Mouse (Mus musculus) lung, embryonic 14.5 days (tissue): ENCODE measurements around the gene Hormad1. TPM values are rescaled to one million over a fixed set of nuclear protein-coding genes. Genes with fewer than 3 reads are reported as not detected.
A peak's percentile ranks its signal among the peaks of the same experiment; 100 is the strongest.

Experiments
- ATAC-seq: fragments of 200-750 bp; cut with Nextera tagmentation; 2 replicates; pipeline ENCODE4 v1.8.0; 2017; ENCODE audit warnings: mild to moderate bottlenecking, moderate TSS enrichment, moderate library complexity; ENCODE audit not compliant: insufficient read depth
- DNase-seq: peaks from one replicate; pipeline ENCODE4 v3.0.0-alpha.2; 2015
- H3K27ac ChIP-seq: fragments of 300-500 bp; sonication (generic); 2 replicates; pipeline ENCODE4 v1.5.1; 2014; ENCODE audit warnings: low read depth, mild to moderate bottlenecking, moderate library complexity
- H3K27me3 ChIP-seq: fragments of 300-500 bp; sonication (generic); 2 replicates; pipeline ENCODE4 v1.6.1; 2014; ENCODE audit warnings: low read length, control low read depth; ENCODE audit not compliant: insufficient read depth
- H3K36me3 ChIP-seq: fragments of 300-500 bp; sonication (generic); 2 replicates; pipeline ENCODE4 v1.6.1; 2014; ENCODE audit warnings: control low read depth; ENCODE audit not compliant: insufficient read depth
- H3K4me1 ChIP-seq: fragments of 300-500 bp; sonication (generic); 2 replicates; pipeline ENCODE4 v1.6.1; 2014; ENCODE audit warnings: antibody characterized with exemption, control low read depth; ENCODE audit not compliant: insufficient read depth
- H3K4me2 ChIP-seq: fragments of 300-500 bp; sonication (generic); 2 replicates; pipeline ENCODE4 v1.6.1; 2014; ENCODE audit warnings: mild to moderate bottlenecking
- H3K4me3 ChIP-seq: fragments of 300-500 bp; sonication (generic); 2 replicates; pipeline ENCODE4 v1.5.1; 2014; ENCODE audit warnings: low read depth, low read length
- H3K9ac ChIP-seq: fragments of 300-500 bp; sonication (generic); 2 replicates; pipeline ENCODE4 v1.6.1; 2014
- H3K9me3 ChIP-seq: fragments of 300-500 bp; sonication (generic); 2 replicates; pipeline ENCODE4 v1.6.1; 2016; ENCODE audit warnings: low read depth, low read length, control low read depth
- CTCF ChIP-seq: IDR thresholded peaks from 2 replicates; pipeline ENCODE4 v1.5.1; 2016; ENCODE audit warnings: antibody characterized with exemption, low read depth
- WGBS: fragments of 180-500 bp; shearing (Covaris S2); extraction: QIAGEN DNeasy Blood & Tissue Kit; methylation state at CpG from one replicate; pipeline ENCODE4 v1.1.7; 2014; 5-methylcytosine and 5-hydroxymethylcytosine counted together
- polyA plus RNA-seq: library from polyadenylated mRNA; unstranded; fragments of >200 nt; fragmentation: Nextera tagmentation; extraction: Ambion mirVana; gene quantifications from 2 replicates; pipeline ENCODE4 v1.2.1, GENCODE M21; 2014

The Hormad1 gene
- polyA plus RNA-seq, result 0.14 TPM in 1 of 2 replicates, not detected in the other

DNA sequence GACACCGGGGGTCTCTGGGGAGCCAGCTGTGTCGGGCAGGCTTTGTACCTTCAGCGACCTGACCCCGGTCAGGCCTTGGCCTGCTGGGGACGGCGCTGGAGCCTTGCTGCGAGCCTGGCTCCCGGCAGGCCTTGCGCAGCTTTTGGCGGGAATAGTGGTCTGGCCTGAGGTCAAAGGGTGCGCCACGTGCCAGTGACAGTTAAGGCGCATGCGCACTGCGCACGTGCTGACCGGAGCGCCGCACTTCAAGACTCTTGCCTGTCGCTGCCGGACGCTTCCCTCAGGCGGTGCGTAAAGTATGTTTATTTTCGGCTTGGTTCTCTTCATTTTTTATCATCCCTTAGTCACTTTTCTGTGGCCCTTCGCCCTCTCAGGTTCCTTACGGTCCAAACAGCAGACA, at the start of gene Hormad1:
Gene Hormad1 (plus strand): TSS at position 241 of the 400 bp plus-strand sequence.
- H3K27me3 ChIP-seq, result no peaks in the 10 kb centered on the region
- no peak for TF ChIP-seq CTCF
- DNase-seq (no peak), ATAC-seq (no peak)
- H3K36me3 ChIP-seq, result no peaks in the 10 kb centered on the region
- H3K4me3 ChIP-seq, result no peak within 1 kb of the TSS
- H3K4me1 ChIP-seq, result no peaks in the 10 kb centered on the region
- H3K9me3 ChIP-seq, result no peaks in the 10 kb centered on the region
- no peak within 1 kb of the TSS for H3K27ac ChIP-seq
- H3K4me2 ChIP-seq, result no peak within 1 kb of the TSS
- H3K9ac ChIP-seq, result no peak within 1 kb of the TSS
- WGBS, result 85% methylated on average over 27 of the region's 27 CpGs

DNA sequence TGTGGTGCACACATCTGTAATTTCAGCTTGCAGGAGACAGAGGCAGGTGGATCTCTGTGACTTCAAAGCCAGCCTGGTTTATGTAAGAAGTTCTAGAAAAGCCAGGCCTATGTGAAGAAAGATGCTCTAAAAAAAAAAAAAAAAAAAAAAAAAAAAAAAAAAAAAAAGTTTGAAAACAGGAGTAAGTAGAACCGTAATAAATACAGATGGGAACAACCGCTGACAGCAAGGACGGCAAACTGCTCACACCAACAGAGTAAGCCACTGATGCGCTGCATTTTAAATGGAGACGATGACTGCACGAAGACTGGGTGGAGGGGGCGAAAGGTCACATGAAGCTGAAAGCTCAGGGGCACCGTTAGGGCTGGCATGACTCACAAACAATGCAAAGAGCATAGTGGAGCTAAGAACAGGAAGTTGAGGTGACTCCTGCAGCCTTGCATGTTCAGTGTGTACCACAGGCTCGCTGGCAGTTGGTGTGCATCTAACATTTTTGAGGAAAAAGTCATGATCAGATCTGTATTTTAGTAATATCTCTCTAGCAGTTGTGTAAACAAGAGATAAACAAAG, 47.8 kb upstream of the Hormad1 start:
- TF ChIP-seq CTCF, result no peak
- WGBS, result 78% methylated on average over 9 of the region's 9 CpGs

DNA sequence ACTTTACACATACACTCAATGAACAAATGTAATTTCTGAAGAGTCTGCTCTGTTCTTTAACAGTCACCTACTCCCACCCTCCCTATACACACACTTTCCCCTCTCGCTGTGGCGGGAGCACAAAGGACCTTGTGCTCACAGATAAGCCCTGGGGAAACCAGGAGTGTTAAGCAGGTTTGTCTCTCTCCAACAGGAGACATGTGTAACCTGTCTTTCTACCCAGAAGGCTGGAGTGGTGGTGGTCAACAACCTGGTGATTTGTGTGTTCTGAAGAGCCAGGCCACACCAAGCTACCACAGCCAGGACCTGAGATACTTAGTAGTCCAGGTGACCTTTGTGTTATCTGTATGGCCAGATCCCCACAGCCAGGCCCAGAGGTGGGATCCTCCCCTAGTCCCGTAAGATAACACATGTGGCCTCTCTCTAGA, 42.8 kb upstream of the Hormad1 start:
- WGBS, result 74% methylated on average over 3 of the region's 3 CpGs
- Histone ChIP-seq H3K4me3 (no peak overlapping the region), H3K27me3 (no peaks in the 10 kb centered on the region), H3K36me3 (no peaks in the 10 kb centered on the region), H3K4me2 (no peak overlapping the region), H3K27ac (peak overlapping the region; percentile 26; the same call in 1 of the 2 replicates), H3K9me3 (no peaks in the 10 kb centered on the region), H3K4me1 (no peaks in the 10 kb centered on the region), H3K9ac (no peak overlapping the region)
- DNase-seq (no peak), ATAC-seq (0 out of 2 replicates have a peak, but pooled peaks have one; percentile 73)
- TF ChIP-seq CTCF, result no peak

More for the DNA sequence above, 47.8 kb upstream of the Hormad1 start:
- Histone ChIP-seq H3K27me3 (no peaks in the 10 kb centered on the region), H3K27ac (no peak overlapping the region), H3K9ac (no peak overlapping the region), H3K9me3 (no peaks in the 10 kb centered on the region), H3K36me3 (no peaks in the 10 kb centered on the region), H3K4me3 (no peak overlapping the region), H3K4me2 (no peak overlapping the region), H3K4me1 (no peaks in the 10 kb centered on the region)
- DNase-seq, result no peak
- no peak for ATAC-seq

DNA sequence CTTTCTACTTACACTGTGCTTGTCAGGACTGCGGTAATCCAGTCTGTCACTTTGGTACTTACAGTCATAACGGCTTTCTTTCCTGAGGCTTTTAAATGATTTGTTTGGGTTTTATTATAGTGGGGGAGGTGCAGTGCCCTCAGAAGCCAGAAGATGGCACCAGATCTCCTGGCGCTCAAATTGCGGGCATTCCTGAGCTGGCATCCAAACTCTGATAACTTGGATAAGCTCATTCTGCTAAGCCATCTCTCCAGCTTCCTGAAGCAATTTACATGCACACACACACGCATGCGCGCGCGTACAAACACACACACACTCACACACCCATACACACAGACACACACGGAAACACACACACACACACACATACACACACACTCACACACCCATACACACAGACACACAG, 42.0 kb upstream of the Hormad1 start:
- Histone ChIP-seq H3K27ac (no peak overlapping the region; the same call in 1 of the 2 replicates), H3K4me1 (no peaks in the 10 kb centered on the region), H3K4me3 (no peak overlapping the region), H3K36me3 (no peaks in the 10 kb centered on the region), H3K9me3 (no peaks in the 10 kb centered on the region), H3K27me3 (no peaks in the 10 kb centered on the region), H3K9ac (no peak overlapping the region), H3K4me2 (no peak overlapping the region)
- peak; percentile 53; the same call in 1 of the 2 replicates for ATAC-seq
- peak; percentile 91 for DNase-seq
- 19% methylated on average over 10 of the region's 10 CpGs for WGBS
- TF ChIP-seq CTCF, result peak; percentile 89

DNA sequence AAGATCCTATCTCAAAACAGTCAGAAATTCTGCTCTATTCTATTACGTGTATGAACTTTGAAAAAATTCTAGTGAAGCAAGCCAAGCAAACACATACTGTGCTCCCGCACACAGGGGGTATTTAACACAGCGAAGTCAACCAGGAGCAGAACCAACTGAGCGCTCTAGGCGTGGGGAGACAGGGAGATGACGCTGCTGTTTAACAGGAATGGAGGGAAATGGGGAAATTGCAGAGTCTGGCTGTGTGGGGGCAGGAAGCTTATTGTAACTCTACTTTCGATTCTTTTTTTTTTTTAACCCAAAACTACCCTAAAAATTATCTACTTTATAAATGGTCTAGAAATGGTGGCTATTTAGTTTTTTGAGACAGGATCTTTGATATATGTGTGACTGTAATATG, 40.6 kb upstream of the Hormad1 start:
- no peaks in the 10 kb centered on the region for H3K9me3 ChIP-seq
- no peaks in the 10 kb centered on the region for H3K4me1 ChIP-seq
- no peak for TF ChIP-seq CTCF
- H3K9ac ChIP-seq, result no peak overlapping the region
- no peak for ATAC-seq
- WGBS, result 70% methylated on average over 7 of the region's 7 CpGs
- H3K4me3 ChIP-seq, result no peak overlapping the region
- DNase-seq, result no peak
- no peak overlapping the region for H3K27ac ChIP-seq
- H3K36me3 ChIP-seq, result no peaks in the 10 kb centered on the region
- H3K27me3 ChIP-seq, result no peaks in the 10 kb centered on the region
- H3K4me2 ChIP-seq, result no peak overlapping the region

DNA sequence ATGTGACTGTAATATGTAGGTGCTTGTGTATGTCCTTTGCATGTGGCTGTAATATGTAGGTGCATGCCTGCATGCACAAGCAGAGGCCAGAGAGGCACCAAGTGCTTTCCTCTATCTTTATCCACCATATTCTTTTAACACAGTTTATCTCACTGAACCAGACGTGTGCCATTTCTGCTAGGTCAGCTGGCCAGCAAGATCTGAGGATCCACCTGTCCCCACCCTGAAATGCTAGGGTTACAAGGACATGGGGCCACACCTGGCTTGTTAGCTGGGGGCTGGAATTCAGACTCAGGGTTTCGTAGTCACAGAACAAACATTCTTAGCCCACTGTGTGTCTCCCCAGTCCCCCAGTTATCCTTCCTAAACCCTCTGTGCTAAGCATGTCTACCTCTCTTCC, 40.2 kb upstream of the Hormad1 start:
- peak; percentile 19; the same call in 1 of the 2 replicates for ATAC-seq
- DNase-seq, result no peak
- WGBS, result 42% methylated on average over 2 of the region's 2 CpGs

DNA sequence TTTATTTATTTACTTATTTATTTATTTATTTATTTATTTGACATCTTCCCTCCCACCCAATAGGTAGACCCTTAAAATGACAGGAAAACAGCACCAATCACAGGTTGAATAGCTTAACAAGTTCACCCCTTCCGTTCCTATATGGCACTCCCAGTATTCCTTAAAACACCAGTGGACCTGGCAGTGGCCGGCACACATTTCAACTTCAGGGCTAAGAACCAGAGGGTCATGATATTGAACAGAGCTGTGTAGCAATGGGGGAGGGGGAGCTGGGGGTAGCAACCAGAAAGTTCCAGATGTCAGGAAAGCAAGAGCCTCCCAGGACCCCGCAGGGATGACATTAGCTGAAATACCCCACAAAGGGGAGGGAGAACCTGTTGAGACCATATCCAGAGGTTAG, 39.4 kb upstream of the Hormad1 start:
- DNase-seq, result no peak
- Histone ChIP-seq H3K27ac (no peak overlapping the region), H3K36me3 (no peaks in the 10 kb centered on the region), H3K9me3 (no peaks in the 10 kb centered on the region), H3K27me3 (no peaks in the 10 kb centered on the region), H3K4me1 (no peaks in the 10 kb centered on the region), H3K4me2 (no peak overlapping the region), H3K9ac (no peak overlapping the region), H3K4me3 (no peak overlapping the region)
- ATAC-seq, result no peak
- no peak for TF ChIP-seq CTCF
- WGBS, result 86% methylated on average over 3 of the region's 3 CpGs

More for the DNA sequence above, 40.2 kb upstream of the Hormad1 start:
- no peaks in the 10 kb centered on the region for H3K36me3 ChIP-seq
- no peaks in the 10 kb centered on the region for H3K4me1 ChIP-seq
- H3K4me2 ChIP-seq, result no peak overlapping the region
- H3K27me3 ChIP-seq, result no peaks in the 10 kb centered on the region
- H3K27ac ChIP-seq, result no peak overlapping the region; the same call in 1 of the 2 replicates
- no peaks in the 10 kb centered on the region for H3K9me3 ChIP-seq
- H3K9ac ChIP-seq, result no peak overlapping the region
- no peak overlapping the region for H3K4me3 ChIP-seq
- no peak for TF ChIP-seq CTCF
